Mouse (Mus musculus) left cerebral cortex, adult 18-20 months (tissue): Measurements from ENCODE around the gene Dhx9. TPM values are rescaled to one million over a fixed set of nuclear protein-coding genes. Genes with fewer than 3 reads are reported as not detected.
"Not testable (repeated sequence)": the region's sequence is repeated elsewhere in the genome, so short reads cannot be mapped to it uniquely, and the experiment has no call there.

Experiments used
- DNase-seq, 2 experiments: peaks; one replicate each; pipeline ENCODE4 v3.0.0; 2021 to 2022; ENCODE audit warnings: low spot score in 2 of 2, mixed read lengths in 1 of 2
- total RNA-seq, 2 experiments: library from RNA; stranded (reverse); gene quantifications; 2 replicates each; pipeline ENCODE4 v1.2.3; 2021

The Dhx9 gene
- total RNA-seq, 2 experiments from 2014 or later, result 96.1 to 99.8 TPM

GRCm38 (mm10) chr1:153424770-153425584 lies 62.5 kb downstream of the Dhx9 start, which contains the start of gene Shcbp1l:
Shcbp1l (plus strand) TSS chr1:153425162.
- DNase-seq, result peak; percentile 68 to 78

- DNase-seq, result no peak
Measured at GRCm38 (mm10) chr1:153424271-153424670, 63.2 kb downstream of the Dhx9 start.

GRCm38 (mm10) chr1:153417805-153418204 lies 69.7 kb downstream of the Dhx9 start:
- not testable (repeated sequence) for DNase-seq

GRCm38 (mm10) chr1:153416271-153416832 lies 71.1 kb downstream of the Dhx9 start:
- DNase-seq, result not testable (repeated sequence)

GRCm38 (mm10) chr1:153415742-153416141 lies 71.7 kb downstream of the Dhx9 start:
- not testable (repeated sequence) for DNase-seq

GRCm38 (mm10) chr1:153414962-153415361 lies 72.5 kb downstream of the Dhx9 start:
- DNase-seq, result no peak

GRCm38 (mm10) chr1:153414114-153414723 lies 73.2 kb downstream of the Dhx9 start:
- peak; percentile 23 to 60 for DNase-seq

GRCm38 (mm10) chr1:153413397-153414020 lies 74.0 kb downstream of the Dhx9 start:
- DNase-seq, result not testable (repeated sequence)

- DNase-seq, result not testable (repeated sequence)
Measured at GRCm38 (mm10) chr1:153412663-153413396, 74.6 kb downstream of the Dhx9 start.

- no peak for DNase-seq
Measured at GRCm38 (mm10) chr1:153411723-153412122, 75.7 kb downstream of the Dhx9 start.

- DNase-seq, result not testable (repeated sequence)
Measured at GRCm38 (mm10) chr1:153410915-153411314, 76.5 kb downstream of the Dhx9 start.

- not testable (repeated sequence) for DNase-seq
Measured at GRCm38 (mm10) chr1:153408296-153408695, 79.2 kb downstream of the Dhx9 start.

GRCm38 (mm10) chr1:153407641-153408040 lies 79.8 kb downstream of the Dhx9 start:
- DNase-seq, result not testable (repeated sequence)

Other genes with a start within 250 kb of the Dhx9 start
- gene Lamc1, start 154.9 kb downstream of the Dhx9 start, total RNA-seq, result 10 to 100 TPM; 25.3 to 25.5 TPM
- gene Shcbp1l, start 62.5 kb downstream of the Dhx9 start, total RNA-seq, result 1 to 10 TPM; 2.5 to 3.0 TPM
- gene Npl, start 62.4 kb upstream of the Dhx9 start, total RNA-seq, result 1 to 10 TPM; 5.3 to 5.4 TPM
- gene Rgs8, start 165.4 kb upstream of the Dhx9 start, total RNA-seq, result 10 to 100 TPM; 60.4 to 61.1 TPM